Comparison of ENCODE assay signal across 12 mouse cellular contexts in the genomic region with DNA sequence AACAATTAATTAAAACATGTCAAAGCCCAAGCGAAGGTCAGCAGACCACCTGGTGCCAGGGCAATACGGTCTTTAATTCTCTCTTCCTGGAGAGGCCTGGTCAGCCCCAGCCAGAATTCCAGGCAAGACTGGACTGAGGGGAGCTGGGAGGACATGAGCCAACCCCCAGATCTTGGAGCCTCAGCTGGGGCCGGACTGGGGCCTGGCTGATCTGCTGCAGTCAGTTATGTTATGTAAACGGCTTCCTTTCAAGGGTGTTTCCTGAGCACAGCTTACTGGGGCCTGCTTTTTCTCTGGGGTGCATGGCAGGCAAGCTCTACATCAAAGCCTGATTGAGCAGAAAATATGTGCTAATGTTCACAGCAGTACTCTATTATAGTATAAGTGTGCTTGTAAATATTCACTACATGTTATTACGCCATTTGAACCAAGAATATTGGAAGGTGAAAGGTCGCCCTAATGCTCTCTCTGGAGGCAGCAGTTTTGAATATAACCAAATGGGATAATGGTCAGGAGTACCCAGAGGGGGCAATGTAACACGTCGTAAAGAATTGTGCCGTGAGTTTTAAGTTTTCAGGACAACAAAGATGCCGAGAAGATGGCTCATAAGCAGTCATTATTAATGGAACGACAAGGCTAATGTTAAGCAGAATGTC.
A peak's percentile ranks its signal among the peaks of the same experiment; 100 is the strongest.
DNase-seq lines count a peak whose midpoint lies in the region; ATAC-seq lines count a peak whose summit lies in the region.
"Had no signal": no experiment of that assay in that cellular context is flagged by ENCODE, and none has a peak within 500 bp of the region (broad histone marks: within the 10 kb centered on the region; RNA-seq: fewer than 3 reads in every experiment).

No protein-coding gene starts in this region.

- WGBS in hindbrain, embryonic 15.5 days = 28% methylated on average over 11 of the region's 11 CpGs
- WGBS in neural tube, embryonic 11.5 days = 21% methylated on average over 11 of the region's 11 CpGs

- 0 out of 2 replicates have a peak overlapping the region, but pooled peaks have one; percentile 25 for H3K27ac ChIP-seq in hindbrain, embryonic 15.5 days (replicated peaks)
- no peak overlapping the region for H3K27ac ChIP-seq in neural tube, embryonic 11.5 days (ENCODE audit: low read depth, low read length)

- no peaks in the 10 kb centered on the region for H3K36me3 ChIP-seq in hindbrain, embryonic 15.5 days
- H3K36me3 ChIP-seq in neural tube, embryonic 11.5 days (ENCODE audit: control insufficient read depth, insufficient read depth, low read length) = no peaks in the 10 kb centered on the region
- H3K36me3 ChIP-seq: G1E had no signal

- no peak overlapping the region for H3K4me3 ChIP-seq in hindbrain, embryonic 15.5 days
- no peak overlapping the region for H3K4me3 ChIP-seq in neural tube, embryonic 11.5 days (ENCODE audit: low read depth, low read length)

- H3K4me2 ChIP-seq in hindbrain, embryonic 15.5 days = no peak overlapping the region
- no peak overlapping the region for H3K4me2 ChIP-seq in neural tube, embryonic 11.5 days (ENCODE audit: low read depth)

- no peaks in the 10 kb centered on the region for H3K9me3 ChIP-seq in hindbrain, embryonic 15.5 days
- H3K9me3 ChIP-seq in neural tube, embryonic 11.5 days (ENCODE audit: control insufficient read depth, low read length) = no peaks in the 10 kb centered on the region

- peak; percentile 19 for DNase-seq in adrenal gland, postnatal 10 days
- no peak for DNase-seq in adrenal gland, adult 8-10 months
- DNase-seq in kidney, postnatal 10 days = peak; percentile 12
- no peak for DNase-seq in kidney, adult 11 months
- DNase-seq in neural tube, embryonic 11.5 days (ENCODE audit: low spot score) = peak; percentile 45
- no peak for DNase-seq in cerebellum, postnatal 10 days
- DNase-seq in cerebellum, adult 11-12 months = no peak
- DNase-seq: gastrocnemius, postnatal 36 days; lung, postnatal 4 days had no signal

- no peaks in the 10 kb centered on the region for H3K27me3 ChIP-seq in hindbrain, embryonic 15.5 days
- no peaks in the 10 kb centered on the region for H3K27me3 ChIP-seq in neural tube, embryonic 11.5 days (ENCODE audit: control insufficient read depth, insufficient read depth, low read length)

- peaks cover 9% of the 10 kb centered on the region for H3K4me1 ChIP-seq in hindbrain, embryonic 15.5 days (replicated peaks)
- peaks cover 4% of the 10 kb centered on the region; the same call in 1 of the 2 replicates for H3K4me1 ChIP-seq in neural tube, embryonic 11.5 days (ENCODE audit: control insufficient read depth, insufficient read depth, low read length)

- no peak for ATAC-seq in hindbrain, embryonic 15.5 days (ENCODE audit: low FRiP score, low read depth)
- ATAC-seq in neural tube, embryonic 11.5 days (ENCODE audit: insufficient read depth, low FRiP score, low TSS enrichment) = no peak
- ATAC-seq: inflammation-experienced regulatory T-cells, adult 6 months had no signal

- H3K9ac ChIP-seq in hindbrain, embryonic 15.5 days = no peak overlapping the region
- H3K9ac ChIP-seq in neural tube, embryonic 11.5 days (ENCODE audit: low read length) = no peak overlapping the region

Comparison
In these comparisons a context has a peak if more than half of its experiments do, and no peak if none do; other contexts are left out.
1. DNase-seq: peak in adrenal gland, postnatal 10 days (single experiment), kidney, postnatal 10 days (single experiment) and neural tube, embryonic 11.5 days (single experiment); none in adrenal gland, adult 8-10 months (single experiment), kidney, adult 11 months (single experiment), cerebellum, postnatal 10 days (0 of 2) and cerebellum, adult 11-12 months (single experiment).